Mouse (Mus musculus) spleen, adult 18-20 months (tissue): Measurements from ENCODE around the gene Cdh15.

Experiments
- DNase-seq, 2 experiments: peaks; one replicate each; pipeline ENCODE4 v3.0.0; 2022; ENCODE audit warnings: mixed read lengths in 2 of 2

Cdh15 gene

GRCm38 (mm10) chr8:122844161-122844560 lies 3.6 kb upstream of the Cdh15 start:
- DNase-seq: no peak

GRCm38 (mm10) chr8:122845662-122846061 lies 2.1 kb upstream of the Cdh15 start:
- DNase-seq: no peak

- DNase-seq: no peak
Observed at GRCm38 (mm10) chr8:122849152-122849910, 1.6 kb downstream of the Cdh15 start.

- no peak for DNase-seq
Observed at GRCm38 (mm10) chr8:122850641-122851240, 3.0 kb downstream of the Cdh15 start.

GRCm38 (mm10) chr8:122851692-122852545 lies 4.2 kb downstream of the Cdh15 start:
- no peak for DNase-seq

- DNase-seq: no peak
Observed at GRCm38 (mm10) chr8:122852546-122852905, 4.8 kb downstream of the Cdh15 start.

GRCm38 (mm10) chr8:122853340-122853771 lies 5.6 kb downstream of the Cdh15 start:
- DNase-seq: no peak

GRCm38 (mm10) chr8:122854388-122854787 lies 6.6 kb downstream of the Cdh15 start:
- no peak for DNase-seq

GRCm38 (mm10) chr8:122855123-122855522 lies 7.4 kb downstream of the Cdh15 start:
- DNase-seq: no peak

GRCm38 (mm10) chr8:122856288-122856687 lies 8.5 kb downstream of the Cdh15 start:
- DNase-seq: no peak

- DNase-seq: no peak
Observed at GRCm38 (mm10) chr8:122859843-122860242, 12.1 kb downstream of the Cdh15 start.

GRCm38 (mm10) chr8:122864719-122865129 lies 17.0 kb downstream of the Cdh15 start:
- DNase-seq: no peak

GRCm38 (mm10) chr8:122865441-122865840 lies 17.7 kb downstream of the Cdh15 start:
- DNase-seq: no peak

- DNase-seq: no peak
Observed at GRCm38 (mm10) chr8:122866231-122866630, 18.5 kb downstream of the Cdh15 start.

GRCm38 (mm10) chr8:122867982-122868381 lies 20.2 kb downstream of the Cdh15 start:
- DNase-seq: no peak

GRCm38 (mm10) chr8:122870377-122870863 lies 22.7 kb downstream of the Cdh15 start:
- peak; percentile 88 to 92 for DNase-seq

- DNase-seq: no peak
Observed at GRCm38 (mm10) chr8:122871663-122872062, 23.9 kb downstream of the Cdh15 start.

GRCm38 (mm10) chr8:122873171-122873570 lies 25.4 kb downstream of the Cdh15 start:
- DNase-seq: no peak

GRCm38 (mm10) chr8:122875186-122875585 lies 27.4 kb downstream of the Cdh15 start:
- DNase-seq: no peak

GRCm38 (mm10) chr8:122878231-122878630 lies 30.5 kb downstream of the Cdh15 start:
- DNase-seq: no peak

GRCm38 (mm10) chr8:122880302-122880701 lies 32.5 kb downstream of the Cdh15 start:
- no peak for DNase-seq

- no peak for DNase-seq
Observed at GRCm38 (mm10) chr8:122883671-122884070, 35.9 kb downstream of the Cdh15 start.

GRCm38 (mm10) chr8:122891440-122891839 lies 43.7 kb downstream of the Cdh15 start:
- no peak for DNase-seq
